Mouse (Mus musculus) limb, embryonic 10.5 days (tissue): ENCODE results near the gene Pdrg1. TPM values are rescaled to one million over a fixed set of nuclear protein-coding genes. Genes with fewer than 3 reads are reported as not detected.

Source experiments
- DNase-seq: peaks from one replicate; pipeline ENCODE4 v3.0.0-alpha.2; 2017; ENCODE audit warnings: low spot score
- H3K27ac ChIP-seq: fragments of 300-500 bp; sonication (generic); 2 replicates; pipeline ENCODE4 v1.5.1; 2016; ENCODE audit warnings: mild to moderate bottlenecking
- H3K27me3 ChIP-seq: fragments of 300-500 bp; sonication (generic); 2 replicates; pipeline ENCODE4 v1.6.1; 2016; ENCODE audit warnings: low read depth, mild to moderate bottlenecking; ENCODE audit not compliant: poor library complexity, severe bottlenecking
- H3K36me3 ChIP-seq: fragments of 300-500 bp; sonication (generic); 2 replicates; pipeline ENCODE4 v1.6.1; 2016; ENCODE audit warnings: mild to moderate bottlenecking, moderate library complexity
- H3K4me1 ChIP-seq: fragments of 300-500 bp; sonication (generic); 2 replicates; pipeline ENCODE4 v1.6.1; 2016
- H3K4me3 ChIP-seq: fragments of 300-500 bp; sonication (generic); 2 replicates; pipeline ENCODE4 v1.5.1; 2016; ENCODE audit warnings: mild to moderate bottlenecking, moderate library complexity
- H3K9me3 ChIP-seq: fragments of 300-500 bp; sonication (generic); replicated peaks from 2 replicates; pipeline ENCODE4 v1.6.1; 2016; ENCODE audit warnings: mild to moderate bottlenecking
- WGBS: fragments of 180-500 bp; shearing (Covaris S2); methylation state at CpG from one replicate; pipeline ENCODE4 v1.1.7; 2016; 5-methylcytosine and 5-hydroxymethylcytosine counted together
- polyA plus RNA-seq: library from polyadenylated mRNA; unstranded; fragments of >200 nt; fragmentation: Nextera tagmentation; extraction: Ambion mirVana; gene quantifications from 2 replicates; pipeline ENCODE4 v1.2.1, GENCODE M21; 2016

Gene Pdrg1
- 82.6 and 92.5 TPM in 2 replicates for polyA plus RNA-seq

DNA sequence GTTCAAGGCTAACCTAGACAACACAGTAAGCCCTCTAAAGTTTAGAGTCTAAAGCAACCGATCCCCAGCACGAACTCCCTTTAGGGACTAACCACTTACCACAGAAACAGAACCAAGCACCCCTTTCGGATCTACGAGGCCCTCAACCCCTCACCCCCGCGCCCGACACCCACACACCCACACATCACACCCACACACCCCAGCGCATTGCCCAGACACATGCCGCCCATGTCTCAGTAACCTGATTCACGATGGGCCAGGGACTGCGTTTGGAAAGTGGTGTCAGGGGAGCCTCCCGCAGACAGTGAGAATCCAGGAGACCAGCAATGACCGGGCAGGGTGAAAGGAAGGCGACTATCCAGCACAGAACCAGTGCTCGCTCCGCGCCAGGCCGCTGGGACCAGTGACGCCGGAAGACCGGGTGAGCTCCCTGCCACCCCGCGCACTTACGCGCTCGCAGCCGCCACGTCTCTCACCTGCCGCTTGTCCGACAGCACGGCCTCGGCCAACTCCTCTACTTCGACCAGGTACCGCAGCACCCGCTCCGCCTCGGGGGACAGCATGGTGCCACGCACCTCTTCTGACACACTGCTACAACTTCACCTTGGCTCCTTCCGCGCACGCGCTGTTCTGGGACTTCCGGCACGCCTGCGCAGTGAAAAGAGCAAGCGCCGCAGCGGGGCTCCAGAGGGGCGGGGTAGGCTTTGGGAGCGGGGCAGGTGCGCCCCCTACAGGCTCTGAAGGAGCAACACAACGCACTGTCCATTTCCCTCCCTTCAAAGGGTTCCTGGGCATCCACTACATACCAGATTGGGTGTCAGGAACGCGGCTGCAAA, at the start of gene Pdrg1:
TSS of gene Pdrg1 (minus strand) at position 670 of the 836 bp plus-strand sequence.
- Histone ChIP-seq H3K36me3 (peaks cover 38% of the 10 kb centered on the region), H3K27me3 (peaks cover 21% of the 10 kb centered on the region), H3K9me3 (no peaks in the 10 kb centered on the region), H3K4me3 (peak within 1 kb of the TSS; percentile 93), H3K4me1 (peaks cover 13% of the 10 kb centered on the region), H3K27ac (peak within 1 kb of the TSS; percentile 79)
- DNase-seq, result peak; percentile 97
- 2% methylated on average over 54 of the region's 54 CpGs for WGBS

DNA sequence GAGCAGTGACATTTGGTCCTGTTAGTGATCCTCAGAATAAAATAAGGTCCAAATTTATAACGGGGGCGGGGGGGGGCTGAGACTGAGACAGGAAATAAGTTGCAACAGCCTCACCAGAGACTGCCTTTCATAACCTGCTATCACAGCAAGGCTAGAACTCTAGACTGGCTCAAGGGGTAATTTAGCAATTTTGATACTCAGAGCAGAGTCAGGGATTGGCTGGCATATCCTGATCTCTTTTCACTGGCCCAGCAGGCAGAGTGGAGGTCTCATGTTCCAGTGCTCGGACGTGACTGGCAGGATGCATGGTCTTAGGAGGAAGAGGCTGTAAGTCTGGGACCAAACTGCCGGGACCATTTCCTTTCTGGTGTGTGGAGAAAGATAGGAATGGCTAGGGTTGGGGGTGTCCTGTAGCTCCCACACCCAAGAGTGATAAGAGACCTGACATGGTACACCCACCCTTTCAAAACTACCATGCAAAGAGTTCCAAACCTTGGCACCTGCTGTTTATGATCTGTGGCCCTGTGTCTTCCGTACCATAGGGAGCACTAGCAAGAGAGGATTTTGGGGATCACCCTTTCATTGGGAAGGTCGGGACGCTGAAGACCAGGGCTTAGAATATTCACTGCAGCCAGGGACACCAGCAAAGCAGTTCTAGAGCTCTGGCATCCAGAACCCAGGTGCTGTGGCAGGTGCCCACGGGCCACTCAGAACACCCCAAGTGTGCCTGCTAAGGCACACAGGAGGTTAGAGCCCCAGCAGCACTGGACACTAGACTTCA, 49.2 kb upstream of the Pdrg1 start:
- Histone ChIP-seq H3K27ac (no peak overlapping the region), H3K36me3 (no peaks in the 10 kb centered on the region), H3K9me3 (no peaks in the 10 kb centered on the region), H3K27me3 (peaks cover 31% of the 10 kb centered on the region), H3K4me1 (0 out of 2 replicates have a peak, but pooled peaks cover 8% of the 10 kb centered on the region), H3K4me3 (no peak overlapping the region)
- no peak for DNase-seq
- WGBS, result 79% methylated on average over 9 of the region's 9 CpGs

DNA sequence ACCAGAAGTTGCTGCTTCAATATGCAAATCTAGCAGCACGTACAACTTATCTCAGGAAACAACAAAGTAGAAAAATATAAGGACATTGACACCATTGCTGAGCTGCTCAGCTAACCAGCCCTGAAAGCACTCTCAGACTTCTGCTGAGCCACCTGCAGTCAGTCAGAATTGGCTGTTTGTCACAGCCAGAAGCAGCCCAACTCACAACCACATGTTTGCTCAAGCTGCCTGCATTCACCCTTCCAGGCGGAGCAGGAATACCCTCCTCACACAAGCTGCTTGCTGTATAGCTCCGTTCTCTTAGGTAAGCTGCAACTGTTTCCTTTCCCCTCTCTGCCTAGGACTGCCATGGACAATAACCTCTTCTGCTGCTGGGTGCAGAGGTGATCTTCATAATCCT, 48.2 kb upstream of the Pdrg1 start:
- WGBS, result 57% methylated on average over 3 of the region's 3 CpGs
- Histone ChIP-seq H3K4me1 (0 out of 2 replicates have a peak, but pooled peaks cover 8% of the 10 kb centered on the region), H3K27me3 (peaks cover 26% of the 10 kb centered on the region)

DNA sequence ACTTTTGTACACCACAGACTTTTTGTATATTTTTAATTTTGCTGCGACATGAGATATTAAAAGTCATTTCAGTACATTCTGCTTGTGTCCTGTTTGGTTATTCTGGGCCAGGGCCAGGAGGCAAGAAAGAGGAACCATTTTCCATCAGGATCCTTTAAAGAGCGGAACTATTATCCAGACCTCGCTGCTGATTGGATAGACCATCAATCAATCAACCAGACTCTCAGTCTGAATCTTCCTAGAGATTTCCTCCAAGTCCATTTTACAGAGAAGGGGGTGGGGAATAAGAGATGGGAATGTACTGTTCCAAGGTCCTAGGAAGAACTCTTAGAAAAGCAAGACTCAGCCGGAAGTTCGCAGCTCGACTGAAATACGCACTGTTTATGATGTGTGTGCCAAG, 45.0 kb upstream of the Pdrg1 start:
- H3K27ac ChIP-seq, result no peak overlapping the region
- no peak overlapping the region for H3K4me3 ChIP-seq
- no peak for DNase-seq
- H3K27me3 ChIP-seq, result peaks cover 11% of the 10 kb centered on the region
- no peaks in the 10 kb centered on the region for H3K36me3 ChIP-seq
- 87% methylated on average over 7 of the region's 7 CpGs for WGBS
- no peaks in the 10 kb centered on the region for H3K4me1 ChIP-seq
- no peaks in the 10 kb centered on the region for H3K9me3 ChIP-seq

More for the DNA sequence above, 48.2 kb upstream of the Pdrg1 start:
- Histone ChIP-seq H3K9me3 (no peaks in the 10 kb centered on the region), H3K4me3 (no peak overlapping the region), H3K27ac (no peak overlapping the region), H3K36me3 (no peaks in the 10 kb centered on the region)
- no peak for DNase-seq

DNA sequence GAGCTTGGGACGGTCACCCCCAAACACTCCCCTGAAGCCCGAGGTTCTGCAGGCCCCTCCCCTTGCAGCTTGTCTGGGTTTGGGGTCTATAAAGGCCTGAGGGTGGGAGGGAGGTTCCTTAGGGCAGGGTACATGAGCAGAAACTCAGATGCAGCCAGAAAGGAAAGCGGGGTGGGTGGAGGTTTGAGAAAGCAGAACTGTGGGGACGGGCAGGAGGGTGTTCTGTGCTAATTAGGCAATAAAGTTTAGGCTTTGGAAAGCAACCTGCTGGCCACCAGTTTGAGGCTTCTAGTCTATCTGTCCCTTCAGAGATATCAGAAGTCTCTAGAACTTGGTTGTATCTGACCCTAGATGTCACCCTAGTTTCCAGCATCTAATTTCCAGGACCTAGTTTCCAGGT, 43.1 kb upstream of the Pdrg1 start:
- H3K36me3 ChIP-seq, result no peaks in the 10 kb centered on the region
- no peak for DNase-seq
- no peak overlapping the region for H3K4me3 ChIP-seq
- H3K4me1 ChIP-seq, result no peaks in the 10 kb centered on the region
- 72% methylated on average over 4 of the region's 4 CpGs for WGBS
- peaks cover 29% of the 10 kb centered on the region for H3K27me3 ChIP-seq
- H3K27ac ChIP-seq, result no peak overlapping the region
- H3K9me3 ChIP-seq, result no peaks in the 10 kb centered on the region

DNA sequence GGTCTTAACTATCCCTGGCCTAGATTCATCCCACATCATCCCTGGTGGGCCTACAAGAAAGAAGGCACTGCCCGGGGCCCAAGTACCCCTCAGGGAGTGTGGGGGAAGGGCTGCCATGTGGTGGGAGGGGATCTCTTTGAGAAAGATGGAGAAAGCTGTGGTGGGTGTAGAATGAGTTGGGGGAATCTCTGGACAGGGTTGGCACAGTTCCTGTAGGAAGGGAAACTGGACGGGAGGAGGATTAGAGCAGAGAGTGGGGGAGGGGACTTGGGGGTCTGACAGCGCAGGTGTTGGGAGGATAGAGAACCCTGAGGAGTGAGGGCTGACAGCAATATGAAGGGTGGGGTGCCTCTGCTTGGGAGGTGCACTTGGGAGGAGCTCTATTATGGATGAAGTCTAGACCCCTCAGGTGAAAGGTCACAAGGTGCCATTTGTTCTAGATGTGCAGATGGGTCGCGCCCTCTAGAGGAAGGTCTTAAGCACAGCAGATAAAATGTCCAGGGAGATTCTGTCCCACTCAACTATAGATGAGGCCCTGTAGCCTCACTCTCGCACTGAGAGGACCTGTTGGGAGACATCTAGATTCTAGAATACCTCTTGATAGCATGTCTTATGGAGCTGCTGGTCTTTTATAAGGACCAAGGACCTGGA, 40.2 kb upstream of the Pdrg1 start:
- Histone ChIP-seq H3K36me3 (no peaks in the 10 kb centered on the region), H3K4me3 (no peak overlapping the region), H3K4me1 (peaks cover 6% of the 10 kb centered on the region), H3K9me3 (no peaks in the 10 kb centered on the region), H3K27me3 (peaks cover 59% of the 10 kb centered on the region), H3K27ac (no peak overlapping the region)
- 58% methylated on average over 6 of the region's 6 CpGs for WGBS
- no peak for DNase-seq

DNA sequence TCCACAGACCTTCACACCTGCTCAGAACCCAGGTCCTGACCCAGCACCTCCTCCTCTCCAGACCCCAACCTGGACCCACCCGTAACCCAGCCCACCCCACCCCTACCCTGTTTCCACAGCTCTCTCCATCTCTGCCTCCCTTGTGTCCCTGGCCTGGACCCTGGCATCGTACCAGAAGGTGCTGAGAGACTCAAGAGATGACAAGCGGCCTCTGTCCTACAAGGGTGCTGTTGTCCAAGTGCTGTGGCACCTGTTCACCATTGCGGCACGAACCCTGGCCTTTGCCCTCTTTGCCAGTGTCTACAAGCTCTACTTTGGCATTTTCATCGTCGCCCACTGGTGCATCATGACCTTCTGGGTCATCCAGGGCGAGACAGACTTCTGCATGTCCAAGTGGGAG, 38.7 kb upstream of the Pdrg1 start:
- H3K9me3 ChIP-seq, result no peaks in the 10 kb centered on the region
- H3K36me3 ChIP-seq, result no peaks in the 10 kb centered on the region
- H3K4me3 ChIP-seq, result no peak overlapping the region
- peaks cover 70% of the 10 kb centered on the region for H3K27me3 ChIP-seq
- DNase-seq, result no peak
- no peak overlapping the region for H3K27ac ChIP-seq
- peaks cover 6% of the 10 kb centered on the region for H3K4me1 ChIP-seq
- 87% methylated on average over 8 of the region's 8 CpGs for WGBS

DNA sequence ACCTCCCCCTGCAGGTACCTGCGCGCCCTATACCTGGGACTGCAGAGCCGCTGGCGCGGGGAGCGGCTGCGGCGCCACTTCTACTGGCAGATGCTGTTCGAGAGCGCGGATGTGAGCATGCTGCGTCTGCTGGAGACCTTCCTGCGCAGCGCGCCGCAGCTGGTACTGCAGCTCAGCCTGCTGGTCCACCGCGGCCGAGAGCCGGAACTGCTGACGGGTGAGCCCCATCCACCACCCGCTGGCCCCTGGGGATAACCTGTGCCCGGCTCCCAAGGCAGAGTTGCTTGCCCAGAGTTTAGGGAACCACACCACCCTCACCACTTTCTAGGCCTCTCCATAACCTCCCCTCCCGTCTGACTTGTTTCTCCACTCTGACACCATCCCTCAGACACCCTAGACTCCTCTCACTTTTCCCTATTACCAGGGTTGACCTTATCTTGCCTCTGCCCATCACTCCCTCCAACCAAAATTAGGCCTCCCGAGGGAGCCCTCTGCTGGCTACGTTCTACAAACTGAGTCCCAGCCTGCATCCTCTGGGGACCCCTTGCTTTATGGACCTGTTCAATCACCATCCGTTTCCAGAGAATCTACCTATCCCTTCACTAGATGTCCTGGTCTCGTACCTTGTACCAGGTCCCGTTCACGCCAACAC, 37.6 kb upstream of the Pdrg1 start:
- peaks cover 6% of the 10 kb centered on the region for H3K4me1 ChIP-seq
- WGBS, result 8% methylated on average over 30 of the region's 30 CpGs
- no peaks in the 10 kb centered on the region for H3K9me3 ChIP-seq
- H3K36me3 ChIP-seq, result no peaks in the 10 kb centered on the region
- H3K27ac ChIP-seq, result no peak overlapping the region
- DNase-seq, result no peak
- H3K4me3 ChIP-seq, result peak overlapping the region; percentile 31
- H3K27me3 ChIP-seq, result peaks cover 66% of the 10 kb centered on the region

DNA sequence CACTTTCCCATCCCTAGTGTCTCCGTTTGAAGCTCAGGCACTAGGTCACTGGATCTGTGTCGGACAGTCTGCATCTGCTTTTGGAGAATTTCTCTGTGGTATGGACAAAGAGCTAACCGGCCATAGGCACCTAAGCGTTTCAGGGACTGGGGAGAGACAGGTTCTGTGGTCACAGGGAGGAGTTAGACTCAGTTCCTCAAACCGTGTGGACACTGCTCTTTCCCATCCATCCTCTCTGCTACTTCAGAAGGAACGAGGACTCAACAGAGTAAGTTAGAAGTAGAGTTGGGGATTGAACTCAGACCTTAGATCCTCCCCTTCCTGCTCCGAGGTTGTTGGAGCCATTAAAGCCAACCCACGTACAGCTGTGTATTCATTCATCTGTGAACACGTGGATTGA, 36.3 kb upstream of the Pdrg1 start:
- 88% methylated on average over 9 of the region's 9 CpGs for WGBS
- Histone ChIP-seq H3K4me1 (peaks cover 6% of the 10 kb centered on the region), H3K9me3 (no peaks in the 10 kb centered on the region), H3K27ac (no peak overlapping the region), H3K27me3 (peaks cover 66% of the 10 kb centered on the region), H3K4me3 (no peak overlapping the region), H3K36me3 (no peaks in the 10 kb centered on the region)
- no peak for DNase-seq

DNA sequence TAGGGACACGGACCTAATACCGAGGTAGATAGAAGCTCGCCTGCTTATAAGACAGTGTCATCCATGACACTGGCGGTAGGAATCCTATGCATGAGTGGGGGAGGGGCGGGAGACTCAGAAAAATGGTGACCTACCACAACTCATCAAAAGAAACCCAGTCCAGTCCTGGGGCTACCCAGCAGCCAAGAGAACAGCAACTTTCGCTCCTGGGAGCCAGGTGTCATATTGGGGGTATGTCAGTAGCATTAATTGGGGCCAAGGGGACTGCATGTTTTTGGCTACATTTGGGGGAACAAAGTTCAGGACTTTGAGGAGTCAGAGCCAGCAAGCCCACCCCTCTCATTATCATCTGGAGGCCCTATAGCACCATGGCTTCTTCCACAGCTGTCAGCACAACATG, 35.9 kb upstream of the Pdrg1 start:
- Histone ChIP-seq H3K27ac (no peak overlapping the region), H3K36me3 (no peaks in the 10 kb centered on the region), H3K4me1 (peaks cover 6% of the 10 kb centered on the region), H3K9me3 (no peaks in the 10 kb centered on the region), H3K27me3 (peaks cover 66% of the 10 kb centered on the region), H3K4me3 (no peak overlapping the region)
- WGBS, result 81% methylated on average over 6 of the region's 6 CpGs
- DNase-seq, result no peak

DNA sequence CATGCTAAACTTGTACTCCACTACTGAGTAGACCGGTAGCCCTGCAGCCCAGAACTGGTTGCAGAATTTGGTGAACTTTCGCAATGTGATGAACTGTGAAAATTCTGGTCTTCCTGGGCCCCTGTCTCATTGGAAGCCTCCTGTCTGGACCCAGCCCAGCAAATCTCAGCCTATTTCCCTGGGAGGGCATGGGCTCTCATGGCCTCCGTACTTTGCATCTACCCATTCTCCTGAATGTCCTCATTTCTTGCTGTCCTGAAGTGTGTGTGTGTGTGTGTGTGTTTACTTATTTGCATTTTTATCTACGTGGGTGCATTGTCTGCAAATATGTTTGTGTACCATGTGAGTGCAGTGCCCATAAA, 34.8 kb upstream of the Pdrg1 start:
- Histone ChIP-seq H3K27ac (no peak overlapping the region), H3K4me3 (no peak overlapping the region), H3K4me1 (peaks cover 6% of the 10 kb centered on the region), H3K9me3 (no peaks in the 10 kb centered on the region), H3K27me3 (peaks cover 68% of the 10 kb centered on the region), H3K36me3 (no peaks in the 10 kb centered on the region)
- WGBS, result 86% methylated on average over 4 of the region's 4 CpGs
- DNase-seq, result no peak

DNA sequence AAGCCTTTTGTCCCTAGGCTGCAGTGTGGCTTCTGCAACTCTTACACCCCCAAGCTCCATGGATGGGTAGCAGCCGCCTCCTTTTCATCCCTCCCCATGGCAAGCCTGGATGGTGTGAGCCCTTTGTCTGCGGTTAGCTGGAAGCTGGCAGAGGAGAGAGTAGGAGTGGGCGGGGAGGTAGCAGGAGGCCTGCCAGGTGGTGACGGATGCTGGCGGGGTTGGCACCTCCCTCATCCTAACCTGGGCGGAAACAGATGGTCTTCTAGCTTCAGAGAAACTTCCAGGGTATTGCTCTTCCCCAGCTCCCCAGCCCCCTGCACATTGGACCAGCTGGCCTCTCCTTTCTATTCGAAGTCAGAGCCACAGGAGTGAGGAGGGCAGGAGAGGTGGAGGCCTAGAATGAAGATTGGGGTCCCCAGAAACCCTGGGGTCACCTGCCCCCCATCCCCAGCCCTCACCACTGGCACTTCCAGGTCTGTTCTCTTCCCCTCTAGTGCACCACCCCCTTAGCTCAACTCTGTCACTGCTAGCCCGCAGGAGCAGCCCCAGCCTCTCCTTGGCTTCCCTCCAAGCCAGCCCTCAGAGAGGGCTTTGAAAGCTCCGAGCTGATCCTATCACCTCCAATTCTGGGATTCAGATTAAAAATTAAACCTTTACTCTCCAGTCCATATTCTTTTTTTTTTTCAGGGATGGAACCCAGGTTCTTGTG, 34.2 kb upstream of the Pdrg1 start:
- Histone ChIP-seq H3K4me1 (peaks cover 6% of the 10 kb centered on the region), H3K9me3 (no peaks in the 10 kb centered on the region), H3K27ac (no peak overlapping the region), H3K4me3 (no peak overlapping the region), H3K27me3 (peaks cover 63% of the 10 kb centered on the region), H3K36me3 (no peaks in the 10 kb centered on the region)
- 40% methylated on average over 9 of the region's 9 CpGs for WGBS
- DNase-seq, result no peak
